In the genomic region with DNA sequence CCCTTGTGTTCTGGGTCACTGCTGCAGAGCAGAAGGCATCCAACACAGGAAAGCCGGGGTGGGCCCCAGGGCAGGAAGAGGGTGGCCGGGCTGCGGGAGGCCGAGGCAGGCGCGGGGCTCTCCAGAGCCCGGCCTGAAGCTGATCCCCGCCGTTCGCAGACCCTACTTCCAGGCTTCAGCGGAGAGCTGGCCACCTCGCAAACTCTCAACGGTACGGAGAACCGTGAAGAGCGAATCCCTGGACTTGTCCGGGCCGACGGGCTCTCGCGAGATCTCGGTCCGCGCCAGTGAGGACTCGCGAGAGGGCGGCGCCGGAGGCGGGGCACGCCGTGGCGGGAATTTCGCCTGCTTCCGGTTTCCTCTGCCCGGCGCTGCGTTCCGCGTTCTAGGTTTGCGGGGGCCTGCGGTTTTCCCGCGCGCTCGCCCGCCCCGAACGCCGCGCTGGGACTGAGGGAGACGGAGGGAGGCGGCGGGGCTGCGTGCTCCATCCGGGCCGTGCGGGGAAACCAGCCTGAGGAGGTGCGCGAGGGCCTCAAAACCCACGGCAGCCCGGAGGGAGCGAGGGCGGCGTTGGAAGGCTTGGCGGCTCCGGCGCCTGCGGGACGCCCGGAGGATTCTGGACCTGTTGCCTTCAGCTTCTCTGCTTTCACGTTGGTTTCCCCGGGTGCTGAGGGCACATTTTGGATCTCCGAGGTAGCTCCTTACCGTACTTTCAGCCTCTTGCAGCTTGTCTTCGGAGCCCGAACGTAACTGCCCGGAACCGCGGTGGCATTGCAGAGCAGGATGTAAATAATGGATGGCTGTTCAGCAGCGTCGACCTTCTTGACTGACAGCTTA, we compare ENCODE assay signal across 8 mouse cellular contexts. TPM values are rescaled to one million over a fixed set of nuclear protein-coding genes. Genes with fewer than 3 reads are reported as not detected.
DNase-seq lines count a peak whose midpoint lies in the region; ATAC-seq and TF ChIP-seq lines count a peak whose summit lies in the region.

A gene (plus strand): TSS at position 336 of the 837 bp plus-strand sequence.

- TF ChIP-seq EP300 in liver, embryonic 14.5 days (IDR thresholded peaks at IDR 0.05; ENCODE audit: low read depth): peak; percentile 85
- peak; percentile 99 for TF ChIP-seq EP300 in stomach, postnatal 0 days (optimal IDR thresholded peaks at IDR 0.05)

- peak; percentile 98 for ATAC-seq in heart, embryonic 15.5 days (replicated peaks; ENCODE audit: insufficient number of reproducible peaks, insufficient read depth, low FRiP score, low read depth)
- peak; percentile 98 for ATAC-seq in liver, embryonic 14.5 days (ENCODE audit: insufficient read depth)
- peak; percentile 99 for ATAC-seq in neural tube, embryonic 11.5 days (ENCODE audit: insufficient read depth, low FRiP score, low TSS enrichment)
- ATAC-seq in stomach, postnatal 0 days (ENCODE audit: low FRiP score, low TSS enrichment): peak; percentile 100

- peak within 1 kb of the TSS; percentile 83 for H3K9ac ChIP-seq in heart, embryonic 15.5 days
- peak within 1 kb of the TSS; percentile 98 for H3K9ac ChIP-seq in liver, embryonic 14.5 days (replicated peaks)
- H3K9ac ChIP-seq in neural tube, embryonic 11.5 days (ENCODE audit: low read length): peak within 1 kb of the TSS; percentile 97
- peak within 1 kb of the TSS; percentile 93 for H3K9ac ChIP-seq in stomach, postnatal 0 days (ENCODE audit: low read length)

- peaks cover 2% of the 10 kb centered on the region for H3K9me3 ChIP-seq in forebrain, embryonic 10.5 days
- no peaks in the 10 kb centered on the region for H3K9me3 ChIP-seq in heart, embryonic 15.5 days (replicated peaks)
- no peaks in the 10 kb centered on the region for H3K9me3 ChIP-seq in liver, embryonic 14.5 days (ENCODE audit: control insufficient read depth, low read length)
- no peaks in the 10 kb centered on the region for H3K9me3 ChIP-seq in neural tube, embryonic 11.5 days (ENCODE audit: control insufficient read depth, low read length)
- no peaks in the 10 kb centered on the region for H3K9me3 ChIP-seq in stomach, postnatal 0 days (ENCODE audit: control insufficient read depth, low read length)

- under 1% methylated on average over 83 of the region's 83 CpGs for WGBS in forebrain, embryonic 10.5 days
- WGBS in heart, embryonic 15.5 days: under 1% methylated on average over 83 of the region's 83 CpGs
- under 1% methylated on average over 75 of the region's 83 CpGs for WGBS in liver, embryonic 14.5 days (ENCODE audit: insufficient replicate concordance)
- under 1% methylated on average over 82 of the region's 83 CpGs for WGBS in neural tube, embryonic 11.5 days
- under 1% methylated on average over 79 of the region's 83 CpGs for WGBS in stomach, postnatal 0 days

- H3K4me2 ChIP-seq in heart, embryonic 15.5 days: peak within 1 kb of the TSS; percentile 80
- H3K4me2 ChIP-seq in liver, embryonic 14.5 days (ENCODE audit: low read depth): peak within 1 kb of the TSS; percentile 80
- H3K4me2 ChIP-seq in neural tube, embryonic 11.5 days (ENCODE audit: low read depth): peak within 1 kb of the TSS; percentile 54
- peak within 1 kb of the TSS; percentile 80 for H3K4me2 ChIP-seq in stomach, postnatal 0 days (replicated peaks; ENCODE audit: low read depth)

- H3K4me3 ChIP-seq in forebrain, embryonic 10.5 days: peak within 1 kb of the TSS; percentile 82
- H3K4me3 ChIP-seq in heart, embryonic 15.5 days: peak within 1 kb of the TSS; percentile 93
- H3K4me3 ChIP-seq in liver, embryonic 14.5 days (ENCODE audit: insufficient read depth in 1 of 2, low read depth in 2 of 2, low read length in 2 of 2): peak within 1 kb of the TSS; percentile 98
- H3K4me3 ChIP-seq in neural tube, embryonic 11.5 days (ENCODE audit: low read depth, low read length): peak within 1 kb of the TSS; percentile 84
- peak within 1 kb of the TSS; percentile 90 for H3K4me3 ChIP-seq in stomach, postnatal 0 days (ENCODE audit: low read depth, low read length)

- H3K4me1 ChIP-seq in forebrain, embryonic 10.5 days: peaks cover 22% of the 10 kb centered on the region
- no peaks in the 10 kb centered on the region for H3K4me1 ChIP-seq in heart, embryonic 15.5 days (replicated peaks)
- H3K4me1 ChIP-seq in liver, embryonic 14.5 days (replicated peaks; ENCODE audit: control insufficient read depth in 2 of 2, insufficient read depth in 2 of 2, low read length in 1 of 2): peaks cover 6 to 8% of the 10 kb centered on the region in 2 experiments
- H3K4me1 ChIP-seq in neural tube, embryonic 11.5 days (ENCODE audit: control insufficient read depth, insufficient read depth, low read length): no peaks in the 10 kb centered on the region; the same call in 1 of the 2 replicates
- H3K4me1 ChIP-seq in stomach, postnatal 0 days (replicated peaks; ENCODE audit: control insufficient read depth, insufficient read depth): no peaks in the 10 kb centered on the region

- peak; percentile 81 for DNase-seq in CD8-positive naive resting alpha-beta T cell, adult 2 months (ENCODE audit: low read depth in 2 of 2, low spot score in 2 of 2)
- DNase-seq in c-Kit-positive CD71-negative TER-119-negative erythroid progenitor cells, embryonic 14.5 days (ENCODE audit: low read depth): peak; percentile 81
- DNase-seq in forebrain, embryonic 10.5 days (ENCODE audit: extremely low spot score, low spot score): peak; percentile 93
- peak; percentile 96 for DNase-seq in kidney, postnatal 25 days
- peak; percentile 88 for DNase-seq in liver, embryonic 14.5 days (ENCODE audit: low read depth in 3 of 3, low spot score in 3 of 3)
- peak; percentile 97 for DNase-seq in neural tube, embryonic 11.5 days (ENCODE audit: low spot score)
- DNase-seq in stomach, postnatal 0 days (ENCODE audit: low spot score): peak; percentile 96

- peaks cover 34% of the 10 kb centered on the region for H3K36me3 ChIP-seq in forebrain, embryonic 10.5 days (replicated peaks)
- H3K36me3 ChIP-seq in heart, embryonic 15.5 days: peaks cover 5% of the 10 kb centered on the region
- peaks cover 16% of the 10 kb centered on the region for H3K36me3 ChIP-seq in liver, embryonic 14.5 days (replicated peaks; ENCODE audit: control insufficient read depth, insufficient read depth, low read depth)
- H3K36me3 ChIP-seq in neural tube, embryonic 11.5 days (ENCODE audit: control insufficient read depth, insufficient read depth, low read length): no peaks in the 10 kb centered on the region
- H3K36me3 ChIP-seq in stomach, postnatal 0 days (ENCODE audit: control insufficient read depth, insufficient read depth, low read length): no peaks in the 10 kb centered on the region

- peak within 1 kb of the TSS; percentile 99 for H3K27ac ChIP-seq in forebrain, embryonic 10.5 days
- H3K27ac ChIP-seq in heart, embryonic 15.5 days: peak within 1 kb of the TSS; percentile 97
- peak within 1 kb of the TSS; percentile 81 for H3K27ac ChIP-seq in liver, embryonic 14.5 days
- H3K27ac ChIP-seq in neural tube, embryonic 11.5 days (ENCODE audit: low read depth, low read length): peak within 1 kb of the TSS; percentile 91
- peak within 1 kb of the TSS; percentile 97 for H3K27ac ChIP-seq in stomach, postnatal 0 days (replicated peaks)

- H3K27me3 ChIP-seq in forebrain, embryonic 10.5 days (ENCODE audit: poor library complexity, severe bottlenecking): no peaks in the 10 kb centered on the region
- H3K27me3 ChIP-seq in heart, embryonic 15.5 days: no peaks in the 10 kb centered on the region
- no peaks in the 10 kb centered on the region for H3K27me3 ChIP-seq in liver, embryonic 14.5 days (ENCODE audit: control insufficient read depth, insufficient read depth, low read length)
- H3K27me3 ChIP-seq in neural tube, embryonic 11.5 days (ENCODE audit: control insufficient read depth, insufficient read depth, low read length): no peaks in the 10 kb centered on the region
- H3K27me3 ChIP-seq in stomach, postnatal 0 days (ENCODE audit: control insufficient read depth, insufficient read depth, low read length): no peaks in the 10 kb centered on the region

- TF ChIP-seq CTCF in liver, embryonic 14.5 days (IDR thresholded peaks at IDR 0.05; ENCODE audit: low read depth): no peak
- TF ChIP-seq CTCF in stomach, postnatal 0 days (IDR thresholded peaks at IDR 0.05; ENCODE audit: low read depth): no peak

RNA-seq across cellular contexts. Expression of the gene that starts here (rescaled TPM):
- polyA plus RNA-seq in forebrain, embryonic 10.5 days (2016; fragmentation: Nextera tagmentation; extraction: Ambion mirVana): 50.0 and 52.9 TPM in 2 replicates
- 17.3 and 21.1 TPM in 2 replicates for polyA plus RNA-seq in heart, embryonic 15.5 days (2015; fragmentation: Nextera tagmentation; extraction: Ambion mirVana)
- 15.1 and 17.0 TPM in 2 replicates for polyA plus RNA-seq in liver, embryonic 14.5 days (2012; rRNA removed)
- polyA plus RNA-seq in liver, embryonic 14.5 days (2014; fragmentation: Nextera tagmentation; extraction: Ambion mirVana): 20.1 and 23.1 TPM in 2 replicates
- 31.9 and 35.7 TPM in 2 replicates for polyA plus RNA-seq in neural tube, embryonic 11.5 days (2014; fragmentation: Nextera tagmentation; extraction: Ambion mirVana)
- polyA plus RNA-seq in stomach, postnatal 0 days (2015; fragmentation: Nextera tagmentation; extraction: Ambion mirVana): 7.1 and 7.3 TPM in 2 replicates

Comparison
In these comparisons a context has a peak if more than half of its experiments do, and no peak if none do; other contexts are left out.
1. Peak in every context shown above with its lines: DNase-seq, ATAC-seq, H3K4me3 ChIP-seq and H3K27ac ChIP-seq.